Mouse (Mus musculus): Measurements from ENCODE around the gene Npff.

Npff gene

DNA sequence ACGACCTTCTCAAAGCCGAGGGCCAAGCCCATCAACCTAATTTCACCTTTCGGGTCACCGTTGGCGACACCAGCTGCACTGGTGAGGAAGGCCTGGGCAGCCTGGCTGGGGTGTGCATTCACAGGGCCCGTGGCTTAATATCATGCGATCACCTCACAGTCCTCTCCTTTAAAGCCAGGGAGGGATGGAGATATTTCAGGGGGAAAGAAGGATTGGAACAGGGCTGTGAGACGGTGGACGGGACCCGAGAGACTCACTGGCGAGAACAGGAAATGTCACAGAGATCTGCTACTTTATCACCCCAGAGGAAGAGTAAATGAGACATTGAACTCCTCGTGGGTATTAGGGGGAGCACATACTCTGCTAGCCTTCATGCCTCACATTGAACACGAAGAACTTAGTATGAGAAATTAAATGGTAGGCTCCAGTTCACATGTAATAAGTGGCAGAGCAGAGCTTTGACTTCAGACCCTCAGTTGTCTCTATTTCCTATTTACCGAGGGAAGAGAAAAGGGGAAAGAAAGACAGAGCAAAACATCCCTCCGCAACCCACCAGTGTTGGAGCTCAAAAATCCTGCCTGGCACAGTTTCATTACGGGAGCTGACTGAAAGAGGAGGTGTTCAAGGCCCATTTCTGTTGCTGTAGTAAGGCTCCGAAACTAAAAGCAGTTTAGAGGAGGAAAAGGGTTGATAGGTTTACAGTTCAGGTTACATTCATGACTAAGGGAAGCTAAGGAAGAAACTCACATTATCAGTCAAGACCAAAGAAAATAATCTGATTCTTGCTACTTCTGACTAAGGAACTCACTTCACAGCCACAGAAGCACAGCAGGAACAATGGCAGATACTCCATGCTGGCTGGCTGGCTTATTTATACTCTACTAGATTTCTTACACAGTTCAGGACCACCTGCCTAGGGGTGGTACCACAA lies 5.3 kb downstream of the Npff start:
- no peak for DNase-seq (ENCODE audit: low spot score)

DNA sequence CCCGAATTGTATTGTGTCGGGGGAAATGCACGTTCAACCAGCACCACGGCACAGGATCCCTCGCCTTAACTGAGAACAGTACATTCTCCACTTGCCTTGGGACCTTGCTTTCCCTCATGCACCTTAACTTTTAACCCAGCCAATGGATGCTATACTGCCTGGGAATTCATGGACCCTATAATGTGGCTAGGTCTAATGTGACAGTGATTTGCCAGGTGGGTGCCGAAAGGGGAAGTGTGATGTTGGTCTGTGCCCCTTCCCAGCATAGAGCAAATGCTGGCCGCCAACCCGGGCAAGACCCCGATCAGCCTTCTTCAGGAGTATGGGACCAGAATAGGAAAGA lies 5.9 kb downstream of the Npff start:
- DNase-seq (ENCODE audit: low spot score), result no peak

DNA sequence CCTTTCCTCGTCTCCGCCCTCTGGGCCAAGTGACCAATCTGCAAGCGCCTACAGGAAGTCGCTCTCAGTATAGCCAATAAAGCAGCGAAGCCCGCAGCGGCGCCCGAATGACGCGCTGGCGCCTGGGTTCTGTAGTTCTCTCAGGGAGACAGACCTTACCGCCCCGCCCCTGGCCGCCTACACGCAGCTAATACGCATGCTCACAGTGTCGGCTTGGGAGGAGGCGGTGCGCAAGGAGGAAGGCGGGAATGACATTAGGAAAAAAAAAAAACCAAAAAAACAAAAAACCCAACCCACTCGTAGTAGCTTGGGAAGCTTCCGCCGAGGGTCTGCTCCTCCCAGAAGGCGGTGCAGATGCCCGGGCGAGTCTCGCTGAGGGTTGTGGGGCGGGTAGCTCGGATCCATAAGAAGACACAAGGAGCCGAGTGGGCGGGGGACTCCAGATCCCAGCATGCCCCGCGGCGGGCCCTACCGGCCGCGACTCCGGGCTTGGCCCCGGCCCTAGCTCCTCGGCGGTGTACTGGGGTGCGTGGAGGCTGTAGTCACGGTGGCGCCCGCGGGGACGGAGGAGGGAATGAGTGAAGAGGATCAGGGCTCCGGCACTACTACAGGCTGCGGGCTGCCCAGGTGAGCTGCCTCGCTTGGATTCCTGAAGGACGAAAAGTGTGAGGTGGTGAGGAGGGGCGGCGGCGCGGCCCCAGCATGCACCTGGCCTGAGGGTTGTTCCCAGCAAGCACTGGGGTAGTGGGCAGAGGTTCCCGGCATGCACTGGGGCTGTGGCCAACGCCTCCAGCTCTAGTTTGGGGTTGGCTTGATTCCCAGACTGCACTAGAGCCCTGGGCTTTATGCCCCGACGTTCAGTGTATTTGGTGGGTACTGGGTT lies 6.5 kb downstream of the Npff start, which contains the start of gene Tarbp2:
Tarbp2 (plus strand) TSS at position 217 of the 883 bp plus-strand sequence.
- peak; percentile 98 for DNase-seq (ENCODE audit: low spot score)

DNA sequence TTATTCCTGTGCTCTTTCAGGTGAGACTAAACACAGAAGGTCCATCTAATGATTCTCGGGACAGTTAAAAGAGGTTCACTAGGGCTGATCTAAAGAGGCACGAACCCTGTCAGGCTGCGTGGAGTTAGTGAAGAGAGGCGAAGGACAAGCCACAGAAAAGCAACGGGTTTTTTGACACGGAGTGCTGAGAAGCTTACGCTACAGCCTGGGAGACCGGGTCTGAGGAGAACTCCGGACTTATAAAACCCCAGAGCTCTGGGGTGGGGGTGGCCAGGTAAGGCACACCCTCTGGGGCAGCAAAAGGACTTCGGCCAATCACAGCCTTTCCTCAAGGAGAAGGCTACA lies 7.1 kb downstream of the Npff start:
- DNase-seq (ENCODE audit: low spot score), result no peak

DNA sequence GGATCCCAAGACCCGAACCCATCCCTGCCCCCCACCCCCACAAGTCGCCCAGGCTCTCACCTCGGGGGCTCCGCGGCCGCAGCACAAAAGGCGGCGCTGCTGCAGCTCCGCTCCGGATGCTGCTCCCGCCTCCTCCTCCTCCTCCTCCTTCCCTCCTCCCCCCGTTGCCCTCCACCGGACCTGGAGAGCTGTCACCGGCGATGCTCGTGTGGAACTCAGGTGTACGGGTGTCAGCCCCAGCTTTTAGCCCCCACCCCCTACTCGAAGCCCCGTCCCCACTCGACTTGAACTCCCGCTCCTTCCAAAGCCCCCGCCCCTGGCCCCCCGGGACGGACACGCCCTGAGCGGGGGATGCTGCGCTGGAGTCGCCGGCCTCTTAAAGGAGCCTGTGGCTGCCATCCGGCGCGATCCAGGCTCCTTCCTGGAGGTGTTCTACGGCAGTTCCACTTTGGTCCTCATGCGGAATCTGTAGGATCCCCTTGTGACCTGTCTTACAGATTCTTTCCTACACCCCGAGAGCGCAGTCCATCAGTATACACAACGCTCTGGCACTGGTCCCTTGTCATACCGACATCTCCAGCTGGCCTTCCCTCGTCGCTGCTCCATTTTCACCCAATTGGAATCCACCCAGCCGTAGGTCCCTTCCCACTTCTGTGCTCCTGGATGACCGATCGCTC lies 7.9 kb downstream of the Npff start, which contains the start of gene Map3k12:
Map3k12 (minus strand) TSS at position 337 of the 677 bp plus-strand sequence.
- DNase-seq (ENCODE audit: low spot score), result peak; percentile 84

DNA sequence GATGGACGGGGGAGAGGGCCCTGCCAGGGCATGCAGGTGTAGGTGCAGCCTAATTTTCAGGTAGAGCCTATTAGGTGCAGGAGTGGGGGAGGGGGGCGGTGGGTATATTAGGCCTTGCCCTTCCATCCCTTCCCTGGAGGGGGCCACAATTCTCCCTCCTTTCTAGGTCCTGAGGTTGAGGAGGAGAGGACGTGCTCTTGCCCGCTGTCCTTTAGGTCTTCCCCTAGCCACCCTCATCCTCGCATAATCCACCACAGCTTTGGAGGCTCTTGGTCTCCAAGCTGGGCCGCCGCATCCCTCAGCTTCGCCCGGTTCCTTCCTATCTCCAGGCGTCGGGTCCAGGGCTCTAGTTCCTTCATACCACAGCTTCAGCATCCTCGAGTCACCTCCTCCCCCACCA lies 8.4 kb downstream of the Npff start:
- no peak for DNase-seq (ENCODE audit: low spot score)

DNA sequence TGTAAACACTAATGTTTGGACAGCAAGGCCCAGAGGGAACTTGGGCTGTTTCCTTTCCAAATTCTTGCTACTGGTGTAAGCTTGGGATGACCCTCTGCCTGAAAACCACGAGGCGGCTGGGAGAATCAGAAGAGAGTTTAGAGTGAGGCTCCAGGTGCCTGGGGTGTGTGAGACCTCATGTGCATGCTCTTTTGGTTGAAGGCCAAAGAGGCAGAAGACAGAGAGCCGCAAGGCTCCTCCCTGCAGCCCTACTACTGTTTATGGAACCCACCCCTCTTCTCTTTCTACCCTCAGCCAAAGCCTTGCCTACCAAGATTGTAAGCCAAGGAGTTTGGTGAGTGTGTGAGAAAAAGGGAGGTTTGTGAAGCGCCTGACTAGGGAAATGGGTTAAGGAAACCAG lies 9.0 kb downstream of the Npff start:
- DNase-seq (ENCODE audit: low spot score), result no peak

DNA sequence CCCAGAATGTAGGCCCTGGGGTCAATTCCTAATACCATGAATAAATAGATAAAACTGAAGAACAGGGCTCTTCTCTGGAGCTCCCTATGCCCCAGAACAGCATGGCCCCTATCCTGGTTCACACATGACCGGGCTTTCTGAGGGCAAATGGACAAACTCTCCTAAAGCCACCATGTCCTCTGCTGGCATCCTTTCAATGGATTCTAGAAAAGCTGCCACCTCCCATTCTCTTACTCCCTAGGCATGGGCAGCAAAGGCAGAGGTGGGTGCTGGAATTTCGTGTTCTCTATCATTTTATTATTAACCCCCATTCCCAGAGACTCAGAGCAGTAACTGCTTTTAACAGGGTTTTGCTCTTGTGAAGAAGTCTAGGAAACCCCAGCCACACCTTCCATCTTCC lies 9.5 kb downstream of the Npff start:
- DNase-seq (ENCODE audit: low spot score), result no peak

DNA sequence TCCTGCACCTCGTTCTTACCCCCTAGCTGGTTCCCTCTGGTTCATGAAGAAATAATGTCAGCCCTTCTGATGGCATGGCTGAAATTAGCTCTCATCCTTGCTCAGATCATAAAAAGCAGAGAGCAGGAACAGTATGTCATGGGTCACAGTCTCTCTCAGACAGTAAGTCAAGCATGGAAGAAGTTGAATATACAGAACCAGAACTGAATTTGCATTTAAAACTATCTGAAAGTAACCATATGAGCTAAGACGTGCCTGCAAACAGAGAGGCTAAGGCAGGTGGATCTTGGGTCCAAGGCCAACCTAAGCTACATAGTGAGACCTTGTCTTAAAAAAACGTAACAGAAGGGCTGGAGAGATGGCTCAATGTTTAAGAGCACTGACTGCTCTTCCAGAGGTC lies 11.7 kb downstream of the Npff start:
- no peak for DNase-seq (ENCODE audit: low spot score)

DNA sequence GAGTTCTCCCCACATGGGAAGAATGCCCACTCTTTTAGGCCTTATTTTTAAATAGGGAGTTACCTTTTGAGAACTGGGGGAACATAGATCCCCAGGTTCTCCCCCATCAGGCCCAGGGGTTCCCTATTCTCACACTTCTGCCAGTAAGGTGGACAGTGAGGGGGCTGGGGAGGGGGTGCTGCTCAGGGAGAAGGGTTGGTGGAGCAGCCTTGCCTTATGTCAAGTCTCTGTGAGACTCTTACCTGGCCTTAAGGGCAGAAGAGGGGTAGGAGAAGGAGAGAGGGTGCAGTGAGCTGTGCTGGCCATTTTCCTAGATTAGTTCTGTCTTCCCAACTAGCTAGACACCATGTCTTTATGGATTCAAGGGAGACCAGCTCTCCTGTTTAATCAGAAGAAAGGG lies 12.3 kb downstream of the Npff start:
- DNase-seq (ENCODE audit: low spot score), result no peak

DNA sequence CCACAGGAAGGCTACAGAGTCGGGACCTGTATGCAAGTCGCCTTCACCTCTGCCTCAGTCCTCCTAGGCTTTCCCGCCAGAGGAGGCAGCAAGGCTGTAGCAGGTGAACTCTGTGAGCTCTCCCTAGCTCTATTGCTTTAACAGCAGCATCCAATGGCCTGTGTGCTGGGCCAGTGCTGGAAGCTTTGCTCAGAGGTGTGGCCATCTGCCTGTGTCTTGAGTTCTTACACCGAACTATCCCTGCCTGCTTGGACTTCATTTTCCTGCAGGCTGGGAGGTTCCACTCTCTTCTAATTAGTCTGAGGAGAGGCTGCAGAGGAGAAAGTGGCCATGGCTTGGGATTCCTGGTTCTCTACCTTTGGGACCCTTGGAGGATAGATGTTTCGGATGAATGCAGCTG lies 12.7 kb downstream of the Npff start:
- no peak for DNase-seq (ENCODE audit: low spot score)

DNA sequence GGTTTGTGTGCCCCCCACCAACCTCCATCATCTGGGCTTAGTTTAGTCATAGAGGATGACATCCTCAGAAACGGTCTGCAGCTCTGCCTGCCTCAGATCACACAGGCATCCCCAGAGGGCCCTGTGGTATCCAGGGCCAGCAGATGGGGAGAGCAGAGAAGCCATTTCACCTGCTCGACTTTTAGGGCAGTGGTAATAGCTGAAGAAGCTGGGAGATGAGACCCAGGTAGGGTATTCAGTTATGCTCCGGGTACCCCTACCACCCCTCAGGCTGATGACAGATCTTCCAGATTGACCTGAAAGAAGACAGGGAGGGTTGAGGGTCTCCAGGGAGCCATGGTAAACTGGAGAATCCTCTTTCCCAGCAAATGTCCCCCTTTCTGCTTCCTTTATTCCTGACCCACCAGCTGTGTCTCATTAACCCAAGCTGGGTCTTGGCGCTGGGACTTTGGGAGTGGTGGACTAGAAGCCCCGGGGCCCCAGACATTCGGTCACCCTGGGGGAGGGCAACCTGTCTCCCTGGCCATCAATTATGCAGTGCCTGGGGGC lies 13.4 kb downstream of the Npff start:
- no peak for DNase-seq (ENCODE audit: low spot score)

DNA sequence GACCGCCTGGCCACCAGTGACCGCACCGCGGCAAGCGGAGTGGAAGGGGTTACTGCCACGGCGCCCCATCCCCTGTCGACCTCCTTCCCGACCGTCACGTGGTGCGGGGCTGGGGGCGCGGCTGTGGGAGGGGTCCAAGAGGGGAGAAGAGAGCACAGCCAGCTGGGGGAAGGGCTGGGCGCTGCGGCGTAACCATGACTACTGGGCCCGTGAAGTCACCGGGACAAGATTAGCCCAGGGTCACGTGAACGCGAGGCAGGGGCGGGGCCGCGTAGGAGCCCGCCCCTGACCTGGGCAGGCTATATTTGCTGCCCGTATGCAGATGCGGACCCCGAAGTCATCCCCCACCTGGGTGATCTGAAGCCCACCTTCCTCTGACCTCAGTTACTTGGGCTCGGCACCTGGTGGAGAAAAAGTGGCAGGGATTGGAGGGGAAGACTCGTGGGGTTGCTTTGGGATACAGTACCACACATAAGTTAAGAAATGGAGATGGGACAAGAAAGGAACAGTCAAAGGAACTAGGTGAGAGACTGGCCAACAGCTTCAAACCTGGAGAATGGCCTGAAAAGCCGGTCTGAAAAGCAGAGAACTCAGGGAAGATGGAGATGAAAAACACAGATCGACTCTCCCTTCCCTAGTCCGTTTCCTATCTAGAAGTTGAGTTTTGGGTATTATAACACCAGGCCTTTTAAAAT lies 14.0 kb downstream of the Npff start:
- DNase-seq (ENCODE audit: low spot score), result peak; percentile 95

DNA sequence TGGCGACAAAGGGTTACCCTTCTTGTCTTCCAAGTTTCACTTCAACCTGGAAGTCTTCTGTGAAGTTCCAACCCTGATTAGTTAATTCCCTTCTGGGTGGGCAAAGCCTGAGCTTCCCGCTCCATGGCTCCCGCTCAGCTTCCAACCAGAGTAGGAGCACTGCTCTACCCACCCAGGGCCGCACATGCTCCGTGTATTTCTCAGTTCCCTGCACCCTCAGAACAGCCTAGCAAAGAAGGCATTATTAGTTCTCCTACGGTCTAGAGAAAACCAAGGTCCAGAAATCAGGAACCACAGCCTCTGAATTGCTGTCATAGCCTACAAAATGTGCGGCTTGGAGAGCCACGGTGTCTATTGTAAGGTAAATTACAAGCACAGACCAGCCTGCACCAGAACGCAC lies 14.6 kb downstream of the Npff start:
- DNase-seq (ENCODE audit: low spot score), result no peak

DNA sequence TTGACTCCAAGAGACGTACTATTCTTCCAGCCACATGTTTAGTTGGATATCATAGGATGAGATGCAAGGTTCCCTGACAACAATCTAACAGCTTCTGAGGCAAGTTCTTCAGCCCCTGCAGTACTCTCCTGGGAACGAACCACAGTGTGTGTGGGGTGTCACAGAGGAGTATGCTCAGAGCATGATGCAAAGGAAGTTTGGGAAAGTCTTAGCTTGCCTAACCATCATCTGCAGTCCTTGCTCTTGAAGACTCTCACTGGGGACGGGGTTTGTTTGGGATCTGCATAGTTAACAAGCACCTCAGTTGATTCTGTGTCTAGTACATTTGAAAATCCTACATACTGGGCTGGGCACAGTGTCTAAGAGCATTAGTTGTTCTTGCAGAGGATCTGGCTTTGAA lies 16.4 kb downstream of the Npff start:
- DNase-seq (ENCODE audit: low spot score), result peak; percentile 30

DNA sequence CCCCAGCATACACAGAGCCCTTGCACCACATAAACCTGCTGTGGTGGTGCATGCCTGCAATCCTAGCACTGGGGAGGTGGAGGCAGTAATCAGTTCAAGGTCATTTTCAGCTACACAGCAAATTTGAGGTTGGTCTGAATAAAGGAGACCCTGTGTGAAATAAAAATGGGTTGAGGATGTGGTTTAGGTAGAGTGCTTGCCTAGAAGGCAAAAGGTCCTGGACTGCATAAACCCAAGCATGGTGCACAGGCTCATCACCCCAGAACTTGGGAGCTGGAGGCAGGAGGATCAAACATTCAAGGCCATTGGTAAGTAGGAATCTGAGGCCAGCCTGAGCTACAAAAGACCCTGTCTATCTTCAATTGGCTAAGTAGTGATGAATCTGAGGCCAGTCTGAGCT lies 17.2 kb downstream of the Npff start:
- no peak for DNase-seq (ENCODE audit: low spot score)

DNA sequence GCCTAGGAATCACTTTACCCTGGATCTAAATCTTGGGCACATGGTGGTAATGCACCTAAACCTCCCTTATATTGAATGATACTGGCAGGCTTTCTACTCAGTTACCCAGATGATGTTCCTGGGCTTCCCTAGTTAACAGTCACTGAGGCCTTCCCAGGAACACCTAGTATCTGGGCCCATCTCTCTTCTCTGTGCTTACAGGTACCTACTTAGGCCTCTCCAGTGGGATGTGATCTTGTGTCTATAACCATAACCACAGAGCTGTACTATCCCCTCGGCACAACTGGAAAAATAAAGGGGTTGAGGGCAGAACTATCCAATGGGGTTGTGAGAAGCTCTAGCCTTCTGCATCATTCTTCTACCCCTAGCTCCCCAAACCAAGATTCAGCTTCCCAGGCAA lies 17.9 kb downstream of the Npff start:
- peak; percentile 19 for DNase-seq (ENCODE audit: low spot score)

DNA sequence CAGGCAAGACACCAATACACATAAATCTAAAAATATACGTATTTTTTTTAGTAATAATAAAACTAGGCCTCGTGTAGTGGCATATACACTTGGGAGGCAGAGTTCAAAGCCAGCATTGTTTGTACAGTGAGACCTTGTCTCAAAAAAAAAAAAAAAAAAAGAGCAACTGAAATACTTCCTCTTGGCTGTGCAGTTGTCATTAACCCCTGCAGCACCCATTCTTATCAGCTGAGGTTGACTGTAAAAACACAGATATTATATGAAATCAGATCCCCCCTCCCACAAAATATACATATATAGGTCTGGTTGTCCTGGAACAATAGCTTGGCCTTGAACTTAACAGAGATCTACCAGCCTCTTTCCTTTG lies 18.3 kb downstream of the Npff start:
- no peak for DNase-seq (ENCODE audit: low spot score)

DNA sequence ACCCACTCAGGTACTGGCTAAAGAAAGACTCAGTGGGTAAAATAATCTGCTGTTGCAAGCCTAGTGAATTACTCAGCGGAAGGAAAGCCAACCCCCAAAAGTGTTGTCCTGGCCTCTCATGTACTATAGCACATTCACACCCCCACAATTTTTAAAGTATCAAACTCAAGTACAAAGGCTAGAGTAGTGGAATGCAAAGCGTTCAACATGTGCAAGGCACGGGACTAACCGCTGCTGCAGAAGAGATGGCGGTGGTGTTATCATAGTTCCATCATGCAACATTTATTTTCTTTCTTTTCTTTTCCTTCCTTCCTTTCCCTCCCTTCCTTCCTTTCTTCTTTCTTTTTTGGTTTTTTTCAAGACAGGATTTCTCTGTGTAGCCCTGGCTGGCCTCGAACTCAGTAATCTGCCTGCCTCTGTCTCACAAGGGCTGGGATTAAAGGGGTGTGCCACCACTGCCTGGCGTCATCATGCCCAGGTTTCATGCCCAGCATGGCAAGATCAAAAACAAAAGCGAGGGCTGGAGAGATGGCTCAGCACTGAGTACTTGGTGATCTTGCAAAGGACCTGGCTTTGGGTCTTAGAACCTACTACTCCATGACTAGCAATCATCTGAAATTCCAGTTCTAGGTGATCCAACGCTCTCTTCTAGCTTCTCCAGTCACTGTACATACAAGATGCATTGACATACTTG lies 18.8 kb downstream of the Npff start:
- peak; percentile 37 for DNase-seq (ENCODE audit: low spot score)

DNA sequence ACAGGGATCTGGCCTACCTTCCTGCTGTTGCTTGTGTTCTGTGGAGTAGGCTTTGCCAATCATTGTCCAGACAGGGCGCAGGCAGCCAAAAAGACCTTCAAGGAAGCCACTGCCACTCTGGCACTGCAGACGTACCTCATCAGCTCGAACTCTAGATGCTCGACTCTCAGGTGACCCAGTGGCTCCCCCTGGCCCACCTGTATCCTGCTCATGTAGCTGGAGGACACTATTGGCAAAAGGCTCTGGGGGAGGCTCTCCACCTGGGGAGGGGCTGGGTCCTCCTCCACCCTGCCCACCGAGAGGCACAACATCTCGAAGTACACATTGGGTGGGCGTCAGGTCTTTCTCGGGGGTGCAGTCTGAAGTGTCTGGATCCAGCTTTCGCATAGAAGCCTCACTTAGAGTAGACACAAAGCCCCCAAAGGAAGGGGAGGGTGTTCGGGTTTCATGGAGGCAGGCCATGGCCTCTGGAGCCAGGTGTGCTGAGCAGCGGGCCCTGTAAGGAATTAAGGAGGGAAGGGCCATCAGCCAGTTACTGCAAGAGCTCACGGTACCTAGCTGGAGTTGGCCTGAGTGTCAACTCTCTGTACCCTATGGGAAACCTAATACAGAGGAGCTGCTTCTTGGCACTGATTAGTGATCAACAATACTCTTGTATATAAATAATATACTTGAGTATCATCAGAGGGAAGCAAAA lies 19.5 kb downstream of the Npff start:
- DNase-seq (ENCODE audit: low spot score), result peak; percentile 45

Data from testis, postnatal 10 days (tissue).